Mouse (Mus musculus) cerebellum, postnatal 14 days (tissue): ENCODE measurements around the gene Apol9b.

Experiments used
- DNase-seq, 2 experiments: peaks; one replicate each; pipeline ENCODE4 v3.0.0; 2021; ENCODE audit warnings: mixed read lengths in 2 of 2

The Apol9b gene

DNA sequence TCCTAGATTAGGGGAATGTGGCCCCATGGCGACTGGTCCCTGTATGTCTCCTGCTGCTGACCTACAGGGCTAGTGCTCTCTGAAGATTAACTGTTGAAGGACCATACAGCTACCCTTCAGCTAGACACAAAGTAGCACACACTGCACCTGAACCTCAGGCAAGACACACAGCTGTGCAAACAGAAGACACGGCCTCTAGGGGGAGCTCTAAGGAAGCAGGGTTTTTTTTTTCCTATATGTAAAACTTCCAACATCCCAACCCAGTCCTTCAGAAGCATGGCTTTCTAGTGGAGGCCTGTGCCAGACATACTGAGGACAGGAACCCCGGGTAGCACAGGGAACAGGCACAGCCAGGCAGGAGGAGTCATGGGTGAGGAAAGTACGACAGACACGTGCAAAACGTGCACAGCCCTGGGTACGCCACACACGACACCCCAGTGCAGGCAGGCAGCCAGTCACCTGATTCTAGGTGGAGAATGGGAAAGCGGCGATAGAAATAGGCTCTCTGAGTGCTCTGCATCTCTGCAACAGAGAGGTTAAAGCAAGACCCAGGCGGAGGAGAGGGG is 53.7 kb downstream of the Apol9b start:
- peak in 1 of 2 experiments; percentile 50 for DNase-seq

DNA sequence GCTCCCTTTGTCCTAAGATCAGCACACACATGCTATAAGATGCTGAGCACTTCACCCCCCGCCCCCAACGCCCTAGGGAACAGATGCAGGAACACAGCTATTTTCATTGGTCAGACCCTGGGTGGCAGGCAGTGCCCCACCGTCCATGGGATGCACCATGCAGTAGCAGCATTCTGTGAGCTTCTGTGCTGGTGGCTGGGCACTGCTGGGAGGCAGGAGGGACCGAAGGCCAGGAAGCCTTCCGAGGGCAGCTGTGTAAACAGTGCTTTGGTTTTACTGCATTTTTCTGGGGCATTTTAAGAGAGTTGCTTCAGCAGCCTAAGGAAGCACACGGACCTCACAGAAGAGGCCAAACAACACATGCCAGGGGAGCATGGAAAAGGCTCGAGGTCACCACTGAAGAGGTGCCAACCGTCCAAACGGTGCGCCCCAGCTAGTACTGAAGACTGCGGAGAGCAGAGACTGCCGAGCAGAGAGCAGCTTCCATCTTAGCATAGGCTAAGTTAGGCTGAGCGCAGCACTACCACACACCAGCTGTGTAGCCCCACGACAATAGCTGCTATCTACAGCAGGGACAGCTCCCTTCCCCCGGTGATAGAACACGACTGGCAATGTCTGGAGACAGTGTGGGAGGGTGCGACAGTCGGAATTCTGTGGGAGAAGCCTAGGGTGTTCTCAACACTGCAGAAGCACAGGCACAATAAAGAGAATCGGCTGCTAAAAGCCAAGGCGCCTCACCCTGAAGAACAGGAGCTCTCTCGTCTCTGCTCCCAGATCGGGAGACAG is 55.4 kb downstream of the Apol9b start:
- DNase-seq: no peak

DNA sequence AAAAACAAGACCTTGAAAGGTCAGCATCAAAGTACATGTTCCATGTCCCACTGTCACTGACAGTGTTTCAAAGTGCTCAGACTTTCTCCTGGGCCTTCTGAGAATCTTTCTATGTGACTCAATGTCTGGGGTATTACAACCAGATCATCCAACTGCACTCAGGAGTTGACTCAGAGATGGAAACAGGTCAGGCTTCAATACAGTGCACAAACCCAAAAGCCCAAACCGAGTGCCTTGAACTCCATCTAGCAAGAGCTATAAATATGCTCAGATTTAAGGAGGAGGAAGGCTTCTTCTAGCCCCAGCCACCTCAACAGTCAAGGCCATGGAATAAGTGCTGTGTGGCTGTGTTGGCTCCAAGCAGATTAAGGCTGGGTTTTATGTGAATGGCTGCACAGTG is 57.0 kb downstream of the Apol9b start:
- DNase-seq: no peak
